Mouse (Mus musculus) bone marrow, adult 2 months (tissue): ENCODE data around the gene B3gnt6. TPM values are rescaled to one million over a fixed set of nuclear protein-coding genes. Genes with fewer than 3 reads are reported as not detected.
A peak's percentile ranks its signal among the peaks of the same experiment; 100 is the strongest.
"Not testable (repeated sequence)": the region's sequence is repeated elsewhere in the genome, so short reads cannot be mapped to it uniquely, and the experiment has no call there.

Source experiments
- H3K27ac ChIP-seq: fragments of 200-500 bp; 2 replicates; pipeline ENCODE4 v1.5.1; 2012; ENCODE audit warnings: low read depth, mild to moderate bottlenecking, control low read depth, inconsistent platforms, low read length; ENCODE audit not compliant: control insufficient read depth, poor library complexity, insufficient read depth
- H3K4me1 ChIP-seq: fragments of 200-500 bp; 2 replicates; pipeline ENCODE4 v1.6.1; 2011; ENCODE audit warnings: low read length; ENCODE audit not compliant: control insufficient read depth, insufficient read depth
- H3K4me3 ChIP-seq: fragments of 200-500 bp; replicated peaks from 2 replicates; pipeline ENCODE3; 2011; ENCODE audit warnings: mild to moderate bottlenecking, low read depth, low read length, control low read depth; ENCODE audit not compliant: control insufficient read depth
- CTCF ChIP-seq: fragments of 200-500 bp; IDR thresholded peaks from 2 replicates; pipeline ENCODE4 v1.5.1; 2011; ENCODE audit warnings: low read length, control low read depth; ENCODE audit not compliant: control insufficient read depth, insufficient read depth
- POLR2A ChIP-seq: fragments of 200-500 bp; IDR thresholded peaks from 2 replicates; pipeline ENCODE4 v1.6.1; 2011; ENCODE audit warnings: low read depth, mild to moderate bottlenecking, control low read depth, low read length, borderline replicate concordance; ENCODE audit not compliant: control insufficient read depth
- WGBS: fragments of 180-500 bp; shearing (Covaris S2); methylation state at CpG from one replicate; pipeline ENCODE4 v1.1.7; 2018; 5-methylcytosine and 5-hydroxymethylcytosine counted together
- polyA plus RNA-seq: library from polyadenylated mRNA; stranded (reverse); fragments of >200 nt; gene quantifications from 2 replicates; pipeline ENCODE4 v1.2.4, GENCODE M21; 2011; ENCODE audit warnings: low replicate concordance; ENCODE audit not compliant: missing spikeins, insufficient read depth, insufficient read length

The B3gnt6 gene
- polyA plus RNA-seq, 1 experiment: 0.62 TPM

DNA sequence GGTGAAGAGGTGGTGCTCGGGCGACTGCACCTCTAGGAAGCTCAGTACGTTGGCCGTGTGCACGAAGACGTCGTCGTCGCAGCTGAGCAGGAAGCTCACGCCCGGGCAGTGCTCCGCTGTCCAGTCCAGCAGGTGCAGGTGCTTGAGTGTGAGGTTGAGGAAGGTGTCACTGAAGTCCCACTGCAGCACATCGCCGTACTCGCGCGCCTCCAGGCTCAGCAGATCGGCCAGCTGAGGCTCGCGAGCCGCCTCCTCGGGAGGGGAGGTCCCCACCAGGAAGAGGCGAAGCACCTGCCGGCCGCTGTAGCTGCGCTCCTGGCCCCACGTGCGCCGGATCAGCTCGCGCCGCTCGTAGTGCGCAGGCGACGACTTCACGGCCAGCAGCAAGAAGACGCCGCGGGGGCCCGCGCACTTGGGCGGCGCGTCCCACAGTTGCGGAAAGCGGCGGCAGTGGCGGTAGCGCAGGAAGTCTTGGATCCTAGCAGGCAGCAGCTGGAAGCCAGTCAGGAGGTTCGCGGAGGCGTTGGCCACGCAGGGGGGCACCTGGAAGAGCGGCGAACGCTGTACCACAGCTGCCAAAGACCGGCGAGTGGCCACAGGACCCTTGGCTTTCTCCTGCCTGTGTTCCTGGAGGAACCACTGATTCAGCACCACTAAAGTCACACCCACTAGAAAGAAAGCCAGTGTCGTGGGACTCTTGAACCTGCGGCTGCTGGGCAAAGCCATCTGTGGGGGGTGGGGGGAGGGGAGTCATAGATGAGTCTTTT, 5.1 kb downstream of the B3gnt6 start:
- Histone ChIP-seq H3K27ac (no peak overlapping the region), H3K4me1 (peaks cover 5% of the 10 kb centered on the region), H3K4me3 (peak overlapping the region; percentile 5)
- TF ChIP-seq CTCF: no peak
- no peak for TF ChIP-seq POLR2A
- 2% methylated on average over 61 of the region's 61 CpGs for WGBS

- H3K4me1 ChIP-seq: peaks cover 5% of the 10 kb centered on the region
- no peak overlapping the region for H3K27ac ChIP-seq
- H3K4me3 ChIP-seq: no peak overlapping the region
- TF ChIP-seq CTCF (no peak), POLR2A (no peak; the same call in 1 of the 2 replicates)
- WGBS: 3% methylated on average over 36 of the region's 36 CpGs
Observed at GRCm38 (mm10) chr7:98193515-98194025, 5.7 kb downstream of the B3gnt6 start.

DNA sequence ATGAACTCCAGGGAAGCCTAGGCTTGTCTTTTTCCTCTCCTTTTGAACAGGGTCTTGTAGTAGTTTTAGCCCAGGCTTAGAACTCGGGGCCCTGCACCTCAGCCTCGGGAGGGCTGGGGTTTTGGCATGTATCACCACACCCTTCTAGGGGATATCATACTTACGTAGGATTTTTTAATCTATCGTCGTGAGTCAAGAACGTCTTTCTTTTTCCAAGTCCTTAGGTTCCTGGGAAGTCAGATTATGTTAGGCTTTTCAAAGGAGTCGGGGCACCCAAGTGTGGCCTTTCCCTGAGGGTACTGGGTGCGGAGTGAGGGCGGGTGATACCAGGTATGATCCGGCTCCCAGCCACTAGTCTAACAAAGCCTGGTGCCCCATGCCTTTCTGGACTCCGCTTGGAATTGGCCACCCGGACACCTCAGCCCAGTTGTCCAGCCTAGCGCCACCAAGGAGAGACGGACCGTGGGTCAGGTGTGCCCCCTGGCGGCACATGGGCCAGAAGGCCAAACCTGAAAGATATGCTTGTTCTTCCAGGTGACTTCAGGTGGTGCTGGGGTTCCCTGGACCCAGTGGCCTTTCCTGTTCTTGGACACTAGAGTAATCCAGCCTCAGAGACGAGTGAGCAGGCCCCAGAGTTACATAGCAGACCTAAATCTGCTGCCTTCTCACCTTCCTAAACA, 7.6 kb downstream of the B3gnt6 start:
- TF ChIP-seq CTCF (peak; percentile 70), POLR2A (no peak)
- H3K4me1 ChIP-seq: peaks cover 5% of the 10 kb centered on the region
- no peak overlapping the region for H3K4me3 ChIP-seq
- WGBS: 70% methylated on average over 17 of the region's 17 CpGs
- no peak overlapping the region for H3K27ac ChIP-seq

GRCm38 (mm10) chr7:98190578-98190977, 8.7 kb downstream of the B3gnt6 start:
- no peak overlapping the region for H3K4me3 ChIP-seq
- TF ChIP-seq CTCF (no peak), POLR2A (no peak)
- no peak overlapping the region for H3K27ac ChIP-seq
- peaks cover 5% of the 10 kb centered on the region for H3K4me1 ChIP-seq
- WGBS: 81% methylated on average over 1 of the region's 1 CpGs

DNA sequence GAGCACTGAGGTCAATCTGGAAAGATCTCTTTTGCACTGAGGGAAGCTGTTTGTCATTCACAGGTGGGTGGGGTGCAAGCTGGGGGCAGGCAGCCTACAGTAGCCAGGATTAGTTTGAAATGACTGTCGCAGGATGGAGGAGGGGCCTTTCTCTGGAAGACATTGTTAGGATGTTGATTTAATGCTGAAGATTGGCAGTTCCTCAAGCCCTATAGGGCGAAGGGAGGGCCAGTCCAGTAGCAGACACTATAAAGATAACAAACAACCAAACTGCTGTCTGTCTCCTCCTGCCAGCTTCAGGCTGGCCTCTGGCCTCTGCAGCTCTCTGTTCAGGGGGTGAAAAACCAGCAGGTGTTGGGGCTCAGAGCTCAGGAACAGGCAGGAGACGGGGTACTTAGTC, 9.5 kb downstream of the B3gnt6 start:
- Histone ChIP-seq H3K4me1 (peaks cover 5% of the 10 kb centered on the region), H3K27ac (no peak overlapping the region), H3K4me3 (no peak overlapping the region)
- TF ChIP-seq CTCF: no peak
- TF ChIP-seq POLR2A: no peak
- WGBS: 48% methylated on average over 3 of the region's 3 CpGs

- Histone ChIP-seq H3K4me3 (no peak overlapping the region), H3K4me1 (no peaks in the 10 kb centered on the region; the same call in 1 of the 2 replicates), H3K27ac (no peak overlapping the region)
- TF ChIP-seq POLR2A: no peak
- TF ChIP-seq CTCF: no peak
- 83% methylated on average over 2 of the region's 2 CpGs for WGBS
Observed at GRCm38 (mm10) chr7:98188680-98189079, 10.6 kb downstream of the B3gnt6 start.

- TF ChIP-seq POLR2A (no peak), CTCF (no peak)
- Histone ChIP-seq H3K4me1 (no peaks in the 10 kb centered on the region; the same call in 1 of the 2 replicates), H3K4me3 (no peak overlapping the region), H3K27ac (no peak overlapping the region)
- WGBS: 87% methylated on average over 2 of the region's 2 CpGs
Observed at GRCm38 (mm10) chr7:98188238-98188637, 11.0 kb downstream of the B3gnt6 start.

DNA sequence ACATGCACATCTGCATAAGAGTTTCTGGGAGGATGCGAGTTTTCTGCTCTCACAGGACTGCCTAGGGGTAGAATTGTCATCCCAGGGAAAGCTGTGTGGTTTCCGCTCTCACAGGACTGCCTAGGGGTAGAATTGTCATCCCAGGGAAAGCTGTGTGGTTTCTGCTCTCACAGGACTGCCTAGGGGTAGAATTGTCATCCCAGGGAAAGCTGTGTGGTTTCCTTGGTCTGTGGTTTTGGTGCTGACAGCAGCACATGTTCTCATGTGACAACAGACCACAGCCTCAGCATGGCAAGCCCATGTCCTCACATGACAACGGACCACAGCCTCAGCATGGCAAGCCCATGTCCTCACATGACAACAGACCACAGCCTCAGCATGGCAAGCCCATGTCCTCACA, 11.9 kb downstream of the B3gnt6 start:
- not testable (repeated sequence) for H3K4me3 ChIP-seq, H3K4me1 ChIP-seq, H3K27ac ChIP-seq
- WGBS: 26% methylated on average over 3 of the region's 3 CpGs

DNA sequence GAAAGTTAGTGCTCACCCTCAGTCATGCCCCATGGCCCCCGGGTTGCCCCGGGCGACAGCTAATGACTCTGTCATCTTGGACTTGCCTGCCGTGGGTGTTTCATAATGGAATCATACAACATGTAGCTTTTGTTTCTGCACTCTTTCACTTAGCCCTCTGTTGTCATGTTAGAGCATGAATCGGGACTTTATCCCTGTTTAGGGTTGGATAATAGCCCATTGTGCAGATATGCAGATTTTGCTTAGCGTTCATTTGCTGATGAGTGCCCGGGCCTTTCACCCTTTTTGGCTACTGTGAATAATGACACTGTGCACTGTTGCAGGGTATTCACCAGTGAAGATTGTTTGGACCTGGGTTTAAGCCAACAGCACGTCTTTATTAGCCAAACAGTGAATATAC, 12.6 kb downstream of the B3gnt6 start:
- TF ChIP-seq CTCF: no peak
- no peak for TF ChIP-seq POLR2A
- Histone ChIP-seq H3K27ac (no peak overlapping the region), H3K4me1 (no peaks in the 10 kb centered on the region; the same call in 1 of the 2 replicates), H3K4me3 (no peak overlapping the region)
- 72% methylated on average over 8 of the region's 8 CpGs for WGBS
